Mouse (Mus musculus) thymus, adult 2 months (tissue): ENCODE data around the gene Tff3.

Experiments
- CTCF ChIP-seq: fragments of 200-500 bp; IDR thresholded peaks from 2 replicates; pipeline ENCODE4 v1.5.1; 2012; ENCODE audit warnings: mild to moderate bottlenecking, control low read depth, low read length, moderate library complexity, borderline replicate concordance; ENCODE audit not compliant: control insufficient read depth, poor library complexity, insufficient read depth; ENCODE audit errors: extremely low read depth
- POLR2A ChIP-seq: fragments of 200-500 bp; IDR thresholded peaks from 2 replicates; pipeline ENCODE4 v1.6.1; 2012; ENCODE audit warnings: mild to moderate bottlenecking, low read length, control low read depth, moderate library complexity; ENCODE audit not compliant: control insufficient read depth, poor library complexity, insufficient read depth; ENCODE audit errors: extremely low read depth

GRCm38 (mm10) chr17:31113191-31113856, 16.1 kb downstream of the Tff3 start:
- no peak for TF ChIP-seq CTCF
- no peak for TF ChIP-seq POLR2A
